Mouse (Mus musculus) midbrain, embryonic 16.5 days (tissue): ENCODE data around the gene Hilpda. TPM values are rescaled to one million over a fixed set of nuclear protein-coding genes. Genes with fewer than 3 reads are reported as not detected.

Experiments used
- ATAC-seq: fragments of 200-750 bp; cut with Nextera tagmentation; 2 replicates; pipeline ENCODE4 v1.8.0; 2017; ENCODE audit warnings: moderate TSS enrichment
- H3K27ac ChIP-seq: fragments of 300-500 bp; sonication (generic); 2 replicates; pipeline ENCODE4 v1.5.1; 2014; ENCODE audit warnings: mild to moderate bottlenecking, low read length, mixed read lengths
- H3K27me3 ChIP-seq: fragments of 300-500 bp; sonication (generic); 2 replicates; pipeline ENCODE4 v1.6.1; 2014; ENCODE audit warnings: low read depth, low read length, mixed read lengths; ENCODE audit not compliant: control insufficient read depth, insufficient read depth
- H3K36me3 ChIP-seq: fragments of 300-500 bp; sonication (generic); 2 replicates; pipeline ENCODE4 v1.6.1; 2014; ENCODE audit warnings: mild to moderate bottlenecking, low read length, moderate library complexity, mixed read lengths; ENCODE audit not compliant: control insufficient read depth, insufficient read depth
- H3K4me1 ChIP-seq: fragments of 300-500 bp; sonication (generic); 2 replicates; pipeline ENCODE4 v1.6.1; 2014; ENCODE audit warnings: mild to moderate bottlenecking, low read length, mixed read lengths; ENCODE audit not compliant: control insufficient read depth, insufficient read depth
- H3K4me2 ChIP-seq: fragments of 300-500 bp; sonication (generic); 2 replicates; pipeline ENCODE4 v1.6.1; 2014; ENCODE audit warnings: mild to moderate bottlenecking, low read length, mixed read lengths
- H3K4me3 ChIP-seq: fragments of 300-500 bp; sonication (generic); 2 replicates; pipeline ENCODE4 v1.5.1; 2014; ENCODE audit warnings: low read depth, mild to moderate bottlenecking, low read length, moderate library complexity, mixed read lengths
- H3K9ac ChIP-seq: fragments of 300-500 bp; sonication (generic); 2 replicates; pipeline ENCODE4 v1.6.1; 2014; ENCODE audit warnings: low read depth, low read length, mixed read lengths
- H3K9me3 ChIP-seq: fragments of 300-500 bp; sonication (generic); replicated peaks from 2 replicates; pipeline ENCODE4 v1.6.1; 2014; ENCODE audit warnings: mild to moderate bottlenecking, low read length, mixed read lengths; ENCODE audit not compliant: control insufficient read depth, poor library complexity, severe bottlenecking
- WGBS: fragments of 180-500 bp; shearing (Covaris S2); extraction: QIAGEN DNeasy Blood & Tissue Kit; methylation state at CpG from one replicate; pipeline ENCODE4 v1.1.7; 2014; 5-methylcytosine and 5-hydroxymethylcytosine counted together
- polyA plus RNA-seq: library from polyadenylated mRNA; unstranded; fragments of >200 nt; fragmentation: Nextera tagmentation; extraction: Ambion mirVana; gene quantifications from 2 replicates; pipeline ENCODE4 v1.2.1, GENCODE M21; 2015

Hilpda gene
- polyA plus RNA-seq, 1 experiment from 2014 or later = 34.8 TPM

GRCm38 (mm10) chr6:29242265-29242664 lies 30.0 kb upstream of the Hilpda start:
- H3K9ac ChIP-seq = no peak overlapping the region
- no peak overlapping the region for H3K4me2 ChIP-seq
- H3K4me1 ChIP-seq = no peaks in the 10 kb centered on the region
- 82% methylated on average over 1 of the region's 1 CpGs for WGBS
- no peak overlapping the region for H3K27ac ChIP-seq
- no peak overlapping the region for H3K4me3 ChIP-seq
- ATAC-seq = no peak
- H3K9me3 ChIP-seq = no peaks in the 10 kb centered on the region
- no peaks in the 10 kb centered on the region for H3K36me3 ChIP-seq
- H3K27me3 ChIP-seq = no peaks in the 10 kb centered on the region

GRCm38 (mm10) chr6:29245272-29246120 lies 26.8 kb upstream of the Hilpda start:
- Histone ChIP-seq H3K9me3 (no peaks in the 10 kb centered on the region), H3K9ac (no peak overlapping the region), H3K27me3 (no peaks in the 10 kb centered on the region), H3K4me3 (no peak overlapping the region), H3K36me3 (no peaks in the 10 kb centered on the region), H3K27ac (no peak overlapping the region), H3K4me1 (no peaks in the 10 kb centered on the region), H3K4me2 (no peak overlapping the region)
- no peak for ATAC-seq
- 84% methylated on average over 14 of the region's 14 CpGs for WGBS

- no peaks in the 10 kb centered on the region for H3K4me1 ChIP-seq
- H3K4me3 ChIP-seq = no peak overlapping the region
- H3K27ac ChIP-seq = no peak overlapping the region
- H3K27me3 ChIP-seq = no peaks in the 10 kb centered on the region
- no peaks in the 10 kb centered on the region for H3K9me3 ChIP-seq
- no peak for ATAC-seq
- H3K36me3 ChIP-seq = no peaks in the 10 kb centered on the region
- no peak overlapping the region for H3K4me2 ChIP-seq
- H3K9ac ChIP-seq = no peak overlapping the region
- WGBS = 78% methylated on average over 3 of the region's 3 CpGs
Measured at GRCm38 (mm10) chr6:29246183-29246582, 26.1 kb upstream of the Hilpda start.

- H3K9ac ChIP-seq = no peak overlapping the region
- WGBS = 62% methylated on average over 5 of the region's 5 CpGs
- H3K4me1 ChIP-seq = no peaks in the 10 kb centered on the region
- ATAC-seq = no peak
- H3K27ac ChIP-seq = no peak overlapping the region
- no peaks in the 10 kb centered on the region for H3K27me3 ChIP-seq
- no peaks in the 10 kb centered on the region for H3K9me3 ChIP-seq
- H3K36me3 ChIP-seq = no peaks in the 10 kb centered on the region
- H3K4me2 ChIP-seq = no peak overlapping the region
- H3K4me3 ChIP-seq = no peak overlapping the region
Measured at GRCm38 (mm10) chr6:29246585-29246984, 25.7 kb upstream of the Hilpda start.

- H3K4me3 ChIP-seq = no peak overlapping the region
- H3K4me2 ChIP-seq = no peak overlapping the region
- H3K27ac ChIP-seq = no peak overlapping the region
- no peak for ATAC-seq
- no peaks in the 10 kb centered on the region for H3K4me1 ChIP-seq
- WGBS = 51% methylated on average over 4 of the region's 4 CpGs
- H3K27me3 ChIP-seq = no peaks in the 10 kb centered on the region
- H3K36me3 ChIP-seq = no peaks in the 10 kb centered on the region
- H3K9me3 ChIP-seq = no peaks in the 10 kb centered on the region
- no peak overlapping the region for H3K9ac ChIP-seq
Measured at GRCm38 (mm10) chr6:29247072-29247471, 25.2 kb upstream of the Hilpda start.

- no peaks in the 10 kb centered on the region for H3K36me3 ChIP-seq
- no peaks in the 10 kb centered on the region for H3K9me3 ChIP-seq
- no peak overlapping the region for H3K4me3 ChIP-seq
- H3K27ac ChIP-seq = no peak overlapping the region
- no peak overlapping the region for H3K4me2 ChIP-seq
- H3K9ac ChIP-seq = no peak overlapping the region
- ATAC-seq = no peak
- no peaks in the 10 kb centered on the region for H3K4me1 ChIP-seq
- H3K27me3 ChIP-seq = no peaks in the 10 kb centered on the region
- 92% methylated on average over 1 of the region's 1 CpGs for WGBS
Measured at GRCm38 (mm10) chr6:29259418-29259817, 12.9 kb upstream of the Hilpda start.

GRCm38 (mm10) chr6:29261831-29262230 lies 10.5 kb upstream of the Hilpda start:
- Histone ChIP-seq H3K9me3 (no peaks in the 10 kb centered on the region), H3K27ac (no peak overlapping the region), H3K9ac (no peak overlapping the region), H3K4me2 (no peak overlapping the region), H3K4me3 (no peak overlapping the region), H3K4me1 (no peaks in the 10 kb centered on the region), H3K27me3 (no peaks in the 10 kb centered on the region), H3K36me3 (no peaks in the 10 kb centered on the region)
- WGBS = 82% methylated on average over 5 of the region's 5 CpGs
- no peak for ATAC-seq

- H3K9ac ChIP-seq = no peak overlapping the region
- no peaks in the 10 kb centered on the region for H3K27me3 ChIP-seq
- no peak overlapping the region for H3K4me3 ChIP-seq
- 32% methylated on average over 6 of the region's 6 CpGs for WGBS
- H3K36me3 ChIP-seq = no peaks in the 10 kb centered on the region
- H3K27ac ChIP-seq = no peak overlapping the region
- no peak overlapping the region for H3K4me2 ChIP-seq
- no peaks in the 10 kb centered on the region for H3K4me1 ChIP-seq
- peak; percentile 82 for ATAC-seq
- no peaks in the 10 kb centered on the region for H3K9me3 ChIP-seq
Measured at GRCm38 (mm10) chr6:29263650-29264455, 8.4 kb upstream of the Hilpda start.

- Histone ChIP-seq H3K27me3 (no peaks in the 10 kb centered on the region), H3K27ac (no peak overlapping the region), H3K4me1 (no peaks in the 10 kb centered on the region), H3K9ac (no peak overlapping the region), H3K4me2 (no peak overlapping the region), H3K4me3 (no peak overlapping the region), H3K36me3 (no peaks in the 10 kb centered on the region), H3K9me3 (no peaks in the 10 kb centered on the region)
- 83% methylated on average over 3 of the region's 3 CpGs for WGBS
- no peak for ATAC-seq
Measured at GRCm38 (mm10) chr6:29264456-29264781, 7.9 kb upstream of the Hilpda start.
